ENCODE assay signal across 8 mouse cellular contexts in the genomic region with DNA sequence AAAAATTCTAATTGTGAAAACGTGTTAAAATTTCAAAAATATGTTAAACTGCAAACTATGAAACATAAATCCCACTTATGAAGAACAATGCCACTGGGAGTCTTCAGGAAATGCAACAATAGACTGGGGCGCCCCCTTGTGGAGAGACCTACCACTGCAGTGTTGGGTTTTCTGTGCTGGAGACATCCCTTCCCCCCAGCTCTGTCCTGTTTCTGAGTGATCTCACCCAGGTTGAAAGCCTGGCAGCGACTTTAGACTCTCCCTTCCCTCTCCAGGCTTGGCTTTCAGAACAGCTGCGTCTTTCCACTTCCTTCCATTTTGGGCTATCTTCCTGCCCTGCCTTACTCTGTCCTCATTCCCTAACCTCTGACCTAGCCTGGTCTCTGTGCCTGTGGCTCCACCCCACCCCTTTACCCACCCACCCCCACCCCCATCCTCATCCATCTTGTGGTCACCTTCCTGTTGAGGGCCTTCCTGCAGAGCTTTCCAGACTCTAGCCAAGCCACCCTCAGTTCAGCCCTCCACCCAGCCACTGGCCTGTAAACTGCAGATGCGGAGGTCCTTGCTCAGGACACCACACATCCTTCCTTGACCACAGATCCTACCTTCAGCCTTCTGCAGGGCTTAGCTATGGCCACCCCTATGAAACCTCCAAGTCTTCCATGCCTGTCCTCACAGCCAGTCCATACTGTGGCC. TPM values are rescaled to one million over a fixed set of nuclear protein-coding genes. Genes with fewer than 3 reads are reported as not detected.
DNase-seq lines count a peak whose midpoint lies in the region; ATAC-seq lines count a peak whose summit lies in the region.

No protein-coding gene starts in this region.

- H3K27ac ChIP-seq in midbrain, embryonic 10.5 days (replicated peaks), result peak overlapping the region; percentile 49
- H3K27ac ChIP-seq in midbrain, embryonic 16.5 days (ENCODE audit: low read length), result no peak overlapping the region
- H3K27ac ChIP-seq in limb, embryonic 13.5 days, result no peak overlapping the region
- H3K27ac ChIP-seq in neural tube, embryonic 12.5 days, result no peak overlapping the region

- no peak overlapping the region for H3K9ac ChIP-seq in midbrain, embryonic 16.5 days (ENCODE audit: low read depth, low read length)
- H3K9ac ChIP-seq in limb, embryonic 13.5 days, result 0 out of 2 replicates have a peak overlapping the region, but pooled peaks have one; percentile 14
- no peak overlapping the region for H3K9ac ChIP-seq in neural tube, embryonic 12.5 days

- no peaks in the 10 kb centered on the region for H3K9me3 ChIP-seq in midbrain, embryonic 10.5 days (replicated peaks)
- no peaks in the 10 kb centered on the region for H3K9me3 ChIP-seq in midbrain, embryonic 16.5 days (replicated peaks; ENCODE audit: control insufficient read depth, low read length, poor library complexity, severe bottlenecking)
- no peaks in the 10 kb centered on the region for H3K9me3 ChIP-seq in limb, embryonic 13.5 days
- H3K9me3 ChIP-seq in neural tube, embryonic 12.5 days, result no peaks in the 10 kb centered on the region

- no peak overlapping the region for H3K4me2 ChIP-seq in midbrain, embryonic 16.5 days (ENCODE audit: low read length)
- H3K4me2 ChIP-seq in limb, embryonic 13.5 days (replicated peaks), result no peak overlapping the region
- no peak overlapping the region for H3K4me2 ChIP-seq in neural tube, embryonic 12.5 days (replicated peaks)

- peak; percentile 78 for DNase-seq in midbrain, embryonic 10.5 days (ENCODE audit: low spot score)
- DNase-seq in cerebellum, postnatal 10 days, result peak; percentile 92 to 96
- peak; percentile 97 for DNase-seq in kidney, adult 9 months
- peak; percentile 94 for DNase-seq in testis, postnatal 10 days (ENCODE audit: low spot score)

- 20% methylated on average over 5 of the region's 5 CpGs for WGBS in midbrain, embryonic 10.5 days
- WGBS in midbrain, embryonic 16.5 days, result 20% methylated on average over 5 of the region's 5 CpGs
- WGBS in limb, embryonic 13.5 days, result 15% methylated on average over 5 of the region's 5 CpGs
- whole genome bisulfite sequencing in neural tube, embryonic 12.5 days, result 17% methylated on average over 5 of the region's 5 CpGs

- no peak overlapping the region for H3K4me3 ChIP-seq in midbrain, embryonic 10.5 days
- no peak overlapping the region for H3K4me3 ChIP-seq in midbrain, embryonic 16.5 days (ENCODE audit: low read depth, low read length)
- no peak overlapping the region for H3K4me3 ChIP-seq in limb, embryonic 13.5 days
- H3K4me3 ChIP-seq in neural tube, embryonic 12.5 days, result no peak overlapping the region

- no peaks in the 10 kb centered on the region for H3K36me3 ChIP-seq in midbrain, embryonic 10.5 days
- H3K36me3 ChIP-seq in midbrain, embryonic 16.5 days (ENCODE audit: control insufficient read depth, insufficient read depth, low read length), result no peaks in the 10 kb centered on the region
- H3K36me3 ChIP-seq in limb, embryonic 13.5 days, result no peaks in the 10 kb centered on the region
- no peaks in the 10 kb centered on the region for H3K36me3 ChIP-seq in neural tube, embryonic 12.5 days

- no peak for ATAC-seq in midbrain, embryonic 16.5 days
- ATAC-seq in granulocyte monocyte progenitor cell, adult 5-6 weeks (replicated peaks; ENCODE audit: poor library complexity, severe bottlenecking), result peak; percentile 24; the same call in 1 of the 2 replicates
- ATAC-seq in limb, embryonic 13.5 days (ENCODE audit: low FRiP score, low read depth), result no peak
- ATAC-seq in neural tube, embryonic 12.5 days (ENCODE audit: low FRiP score, low read depth), result peak; percentile 39

- peaks cover 45% of the 10 kb centered on the region for H3K27me3 ChIP-seq in midbrain, embryonic 10.5 days (ENCODE audit: low read depth, poor library complexity, severe bottlenecking)
- peaks cover 3% of the 10 kb centered on the region; the same call in 1 of the 2 replicates for H3K27me3 ChIP-seq in midbrain, embryonic 16.5 days (ENCODE audit: control insufficient read depth, insufficient read depth, low read depth, low read length)
- no peaks in the 10 kb centered on the region for H3K27me3 ChIP-seq in limb, embryonic 13.5 days
- H3K27me3 ChIP-seq in neural tube, embryonic 12.5 days (replicated peaks), result 0 out of 2 replicates have a peak, but pooled peaks cover 2% of the 10 kb centered on the region

- H3K4me1 ChIP-seq in midbrain, embryonic 10.5 days, result peaks cover 23% of the 10 kb centered on the region
- H3K4me1 ChIP-seq in midbrain, embryonic 16.5 days (ENCODE audit: control insufficient read depth, insufficient read depth, low read length), result peaks cover 8% of the 10 kb centered on the region; the same call in 1 of the 2 replicates
- peaks cover 7% of the 10 kb centered on the region for H3K4me1 ChIP-seq in limb, embryonic 13.5 days
- H3K4me1 ChIP-seq in neural tube, embryonic 12.5 days, result peaks cover 11% of the 10 kb centered on the region; the same call in 1 of the 2 replicates

RNA-seq across cellular contexts. Expression of a gene that starts 5.2 kb away (rescaled TPM):
- 30.5 and 34.9 TPM in 2 replicates for polyA plus RNA-seq in midbrain, embryonic 10.5 days (2016; fragmentation: Nextera tagmentation; extraction: Ambion mirVana)
- 60.6 and 78.2 TPM in 2 replicates for polyA plus RNA-seq in midbrain, embryonic 16.5 days (2015; fragmentation: Nextera tagmentation; extraction: Ambion mirVana)
- 42.7 and 80.7 TPM in 2 replicates for total RNA-seq in granulocyte monocyte progenitor cell, adult 5-6 weeks (2014; fragmentation: Nextera tagmentation)
- total RNA-seq in granulocyte monocyte progenitor cell, adult 5-6 weeks (2017), result 34.8 and 44.8 TPM in 2 replicates
- 50.3 and 52.2 TPM in 2 replicates for polyA plus RNA-seq in limb, embryonic 13.5 days (2015; fragmentation: Nextera tagmentation; extraction: Ambion mirVana)
- 37.1 and 40.4 TPM in 2 replicates for polyA plus RNA-seq in neural tube, embryonic 12.5 days (2016; fragmentation: Nextera tagmentation; extraction: Ambion mirVana)

RNA-seq across cellular contexts. Expression of a gene that starts 6.8 kb away (rescaled TPM):
- 0.11 and 0.12 TPM in 2 replicates for polyA plus RNA-seq in midbrain, embryonic 10.5 days (2016; fragmentation: Nextera tagmentation; extraction: Ambion mirVana)
- 0.09 and 0.25 TPM in 2 replicates for polyA plus RNA-seq in midbrain, embryonic 16.5 days (2015; fragmentation: Nextera tagmentation; extraction: Ambion mirVana)
- not detected in 2 replicates for total RNA-seq in granulocyte monocyte progenitor cell, adult 5-6 weeks (2014; fragmentation: Nextera tagmentation)
- total RNA-seq in granulocyte monocyte progenitor cell, adult 5-6 weeks (2017), result not detected in 2 replicates
- polyA plus RNA-seq in limb, embryonic 13.5 days (2015; fragmentation: Nextera tagmentation; extraction: Ambion mirVana), result 0.27 and 0.34 TPM in 2 replicates
- polyA plus RNA-seq in neural tube, embryonic 12.5 days (2016; fragmentation: Nextera tagmentation; extraction: Ambion mirVana), result 0.10 and 0.17 TPM in 2 replicates

RNA-seq across cellular contexts. Expression of a gene that starts 10.1 kb away (rescaled TPM):
- polyA plus RNA-seq in midbrain, embryonic 10.5 days (2016; fragmentation: Nextera tagmentation; extraction: Ambion mirVana), result 0.11 and 0.20 TPM in 2 replicates
- polyA plus RNA-seq in midbrain, embryonic 16.5 days (2015; fragmentation: Nextera tagmentation; extraction: Ambion mirVana), result 0.96 and 0.98 TPM in 2 replicates
- total RNA-seq in granulocyte monocyte progenitor cell, adult 5-6 weeks (2014; fragmentation: Nextera tagmentation), result not detected in 2 replicates
- total RNA-seq in granulocyte monocyte progenitor cell, adult 5-6 weeks (2017), result not detected in 2 replicates
- polyA plus RNA-seq in limb, embryonic 13.5 days (2015; fragmentation: Nextera tagmentation; extraction: Ambion mirVana), result 0.38 and 0.51 TPM in 2 replicates
- polyA plus RNA-seq in neural tube, embryonic 12.5 days (2016; fragmentation: Nextera tagmentation; extraction: Ambion mirVana), result 0.57 and 0.68 TPM in 2 replicates

RNA-seq across cellular contexts. Expression of a gene that starts 17.1 kb away (rescaled TPM):
- 20.5 and 21.9 TPM in 2 replicates for polyA plus RNA-seq in midbrain, embryonic 10.5 days (2016; fragmentation: Nextera tagmentation; extraction: Ambion mirVana)
- polyA plus RNA-seq in midbrain, embryonic 16.5 days (2015; fragmentation: Nextera tagmentation; extraction: Ambion mirVana), result 3.7 and 4.2 TPM in 2 replicates
- total RNA-seq in granulocyte monocyte progenitor cell, adult 5-6 weeks (2014; fragmentation: Nextera tagmentation), result 0.66 and 2.1 TPM in 2 replicates
- not detected in 2 replicates for total RNA-seq in granulocyte monocyte progenitor cell, adult 5-6 weeks (2017)
- 49.0 and 51.6 TPM in 2 replicates for polyA plus RNA-seq in limb, embryonic 13.5 days (2015; fragmentation: Nextera tagmentation; extraction: Ambion mirVana)
- polyA plus RNA-seq in neural tube, embryonic 12.5 days (2016; fragmentation: Nextera tagmentation; extraction: Ambion mirVana), result 15.8 and 17.8 TPM in 2 replicates

RNA-seq across cellular contexts. Expression of a gene that starts 32.2 kb away (rescaled TPM):
- 3.9 and 7.0 TPM in 2 replicates for polyA plus RNA-seq in midbrain, embryonic 10.5 days (2016; fragmentation: Nextera tagmentation; extraction: Ambion mirVana)
- 40.5 and 59.0 TPM in 2 replicates for polyA plus RNA-seq in midbrain, embryonic 16.5 days (2015; fragmentation: Nextera tagmentation; extraction: Ambion mirVana)
- not detected in 2 replicates for total RNA-seq in granulocyte monocyte progenitor cell, adult 5-6 weeks (2014; fragmentation: Nextera tagmentation)
- not detected in 2 replicates for total RNA-seq in granulocyte monocyte progenitor cell, adult 5-6 weeks (2017)
- 27.4 and 30.6 TPM in 2 replicates for polyA plus RNA-seq in limb, embryonic 13.5 days (2015; fragmentation: Nextera tagmentation; extraction: Ambion mirVana)
- 51.3 and 54.7 TPM in 2 replicates for polyA plus RNA-seq in neural tube, embryonic 12.5 days (2016; fragmentation: Nextera tagmentation; extraction: Ambion mirVana)

Comparison
In these comparisons a context has a peak if more than half of its experiments do, and no peak if none do; other contexts are left out.
1. ATAC-seq: peak in granulocyte monocyte progenitor cell, adult 5-6 weeks (single experiment) and neural tube, embryonic 12.5 days (single experiment); none in midbrain, embryonic 16.5 days (single experiment) and limb, embryonic 13.5 days (single experiment).
2. Peak in every context shown above with its lines, with median percentiles within 50 percentile points of each other: DNase-seq.